8 mouse cellular contexts compared by ENCODE assay signal in the genomic region with DNA sequence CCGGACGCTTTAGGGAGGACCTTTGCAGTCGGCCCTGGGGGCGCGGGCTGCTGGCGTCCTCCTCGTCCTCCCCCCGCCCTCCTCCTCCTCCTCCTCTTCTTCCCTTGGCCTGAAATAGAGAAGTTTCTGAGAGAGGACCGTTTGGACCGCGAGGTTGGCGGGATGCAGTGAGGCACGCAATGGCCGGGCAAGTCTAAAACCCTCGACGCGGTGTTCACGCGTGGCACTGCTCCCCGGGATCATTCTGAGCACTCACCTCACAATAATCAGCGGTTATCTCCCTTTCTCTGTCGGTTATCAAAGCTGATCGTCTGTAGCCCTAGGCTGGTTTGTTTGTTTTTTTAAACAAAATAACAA. TPM values are rescaled to one million over a fixed set of nuclear protein-coding genes. Genes with fewer than 3 reads are reported as not detected.
DNase-seq lines count a peak whose midpoint lies in the region; ATAC-seq and TF ChIP-seq lines count a peak whose summit lies in the region.

No protein-coding gene starts in this region.

- H3K27ac ChIP-seq in heart, embryonic 16.5 days (ENCODE audit: low read length) = peak overlapping the region; percentile 99
- peak overlapping the region; percentile 97 for H3K27ac ChIP-seq in bone marrow, adult 2 months (ENCODE audit: control insufficient read depth, insufficient read depth, low read depth, low read length, poor library complexity)
- peak overlapping the region; percentile 99 for H3K27ac ChIP-seq in hindbrain, embryonic 15.5 days (replicated peaks)
- peak overlapping the region; percentile 99 for H3K27ac ChIP-seq in midbrain, embryonic 14.5 days (replicated peaks; ENCODE audit: low read depth, low read length)

- peak; percentile 34 for ATAC-seq in heart, embryonic 16.5 days (replicated peaks; ENCODE audit: extremely low read depth, insufficient read depth, low FRiP score)
- peak; percentile 73 for ATAC-seq in hindbrain, embryonic 15.5 days (ENCODE audit: low FRiP score, low read depth)
- ATAC-seq in midbrain, embryonic 14.5 days (ENCODE audit: low FRiP score, low TSS enrichment) = no peak; the same call in 1 of the 2 replicates

- no peak for TF ChIP-seq CTCF in bone marrow, adult 2 months (IDR thresholded peaks at IDR 0.05; ENCODE audit: control insufficient read depth, insufficient read depth, low read length)

- H3K4me2 ChIP-seq in heart, embryonic 16.5 days (ENCODE audit: low read depth, low read length) = peak overlapping the region; percentile 82
- H3K4me2 ChIP-seq in hindbrain, embryonic 15.5 days = peak overlapping the region; percentile 60
- peak overlapping the region; percentile 91 for H3K4me2 ChIP-seq in midbrain, embryonic 14.5 days (ENCODE audit: low read length)

- DNase-seq in heart, postnatal 25 days (ENCODE audit: low spot score) = no peak
- DNase-seq in midbrain, embryonic 14.5 days = no peak
- DNase-seq in ovary, postnatal 14 days (ENCODE audit: low spot score) = no peak
- DNase-seq in left cerebral cortex, postnatal 25 days (ENCODE audit: low spot score in 2 of 2) = no peak
- DNase-seq in left cerebral cortex, adult 18-20 months (ENCODE audit: low spot score in 2 of 2) = no peak

- peaks cover 5% of the 10 kb centered on the region; the same call in 1 of the 2 replicates for H3K36me3 ChIP-seq in heart, embryonic 16.5 days (ENCODE audit: control insufficient read depth, insufficient read depth)
- H3K36me3 ChIP-seq in hindbrain, embryonic 15.5 days = no peaks in the 10 kb centered on the region
- no peaks in the 10 kb centered on the region for H3K36me3 ChIP-seq in midbrain, embryonic 14.5 days (ENCODE audit: control insufficient read depth, insufficient read depth, low read length)

- H3K9me3 ChIP-seq in heart, embryonic 16.5 days (replicated peaks; ENCODE audit: control insufficient read depth, low read length) = no peaks in the 10 kb centered on the region
- H3K9me3 ChIP-seq in hindbrain, embryonic 15.5 days = no peaks in the 10 kb centered on the region
- no peaks in the 10 kb centered on the region for H3K9me3 ChIP-seq in midbrain, embryonic 14.5 days (ENCODE audit: control insufficient read depth, low read length)

- intact Hi-C loops in heart, postnatal 25 days (cut with DNase I) = no loop called here
- intact Hi-C loops in left cerebral cortex, postnatal 25 days (cut with DNase I) = no loop called here

- H3K27me3 ChIP-seq in heart, embryonic 16.5 days (ENCODE audit: control insufficient read depth, insufficient read depth, low read length) = no peaks in the 10 kb centered on the region
- H3K27me3 ChIP-seq in hindbrain, embryonic 15.5 days = no peaks in the 10 kb centered on the region
- H3K27me3 ChIP-seq in midbrain, embryonic 14.5 days (ENCODE audit: control insufficient read depth, insufficient read depth, low read length) = no peaks in the 10 kb centered on the region

- under 1% methylated on average over 22 of the region's 23 CpGs for WGBS in heart, embryonic 16.5 days
- 0% methylated on average over 23 of the region's 23 CpGs for WGBS in bone marrow, adult 2 months
- WGBS in hindbrain, embryonic 15.5 days = 0% methylated on average over 19 of the region's 23 CpGs
- under 1% methylated on average over 23 of the region's 23 CpGs for WGBS in midbrain, embryonic 14.5 days

- H3K4me3 ChIP-seq in heart, embryonic 16.5 days (ENCODE audit: low read length) = peak overlapping the region; percentile 100
- H3K4me3 ChIP-seq in bone marrow, adult 2 months (replicated peaks; ENCODE audit: control insufficient read depth, low read depth, low read length) = peak overlapping the region; percentile 97
- H3K4me3 ChIP-seq in hindbrain, embryonic 15.5 days = peak overlapping the region; percentile 83
- peak overlapping the region; percentile 100 for H3K4me3 ChIP-seq in midbrain, embryonic 14.5 days (replicated peaks; ENCODE audit: low read depth, low read length)

- TF ChIP-seq POLR2A in bone marrow, adult 2 months (IDR thresholded peaks at IDR 0.05; ENCODE audit: borderline replicate concordance, control insufficient read depth, low read depth, low read length) = no peak

- peak overlapping the region; percentile 100 for H3K9ac ChIP-seq in heart, embryonic 16.5 days (ENCODE audit: low read length)
- peak overlapping the region; percentile 90 for H3K9ac ChIP-seq in hindbrain, embryonic 15.5 days
- H3K9ac ChIP-seq in midbrain, embryonic 14.5 days (replicated peaks; ENCODE audit: low read length) = peak overlapping the region; percentile 94

- H3K4me1 ChIP-seq in heart, embryonic 16.5 days (ENCODE audit: control insufficient read depth, insufficient read depth, low read length) = peaks cover 31% of the 10 kb centered on the region
- H3K4me1 ChIP-seq in bone marrow, adult 2 months (ENCODE audit: control insufficient read depth, insufficient read depth, low read length) = no peaks in the 10 kb centered on the region; the same call in 1 of the 2 replicates
- peaks cover 38% of the 10 kb centered on the region for H3K4me1 ChIP-seq in hindbrain, embryonic 15.5 days (replicated peaks)
- H3K4me1 ChIP-seq in midbrain, embryonic 14.5 days (ENCODE audit: control insufficient read depth, insufficient read depth, low read length) = peaks cover 21% of the 10 kb centered on the region

RNA-seq across cellular contexts. Expression of a gene that starts 0.3 kb away (rescaled TPM):
- 25.3 and 25.8 TPM in 2 replicates for polyA plus RNA-seq in heart, embryonic 16.5 days (2015; fragmentation: Nextera tagmentation; extraction: Ambion mirVana)
- total RNA-seq in heart, postnatal 25 days (2021) = 10 to 100 TPM; 23.5 to 25.3 TPM
- polyA plus RNA-seq in bone marrow, adult 2 months (2011; ENCODE audit: insufficient read depth, insufficient read length, low replicate concordance, missing spikeins) = 30.2 and 45.0 TPM in 2 replicates
- 27.0 and 28.1 TPM in 2 replicates for polyA plus RNA-seq in hindbrain, embryonic 15.5 days (2015; fragmentation: Nextera tagmentation; extraction: Ambion mirVana)
- polyA plus RNA-seq in midbrain, embryonic 14.5 days (2014; fragmentation: Nextera tagmentation; extraction: Ambion mirVana) = 27.0 and 33.0 TPM in 2 replicates
- total RNA-seq in left cerebral cortex, postnatal 25 days (2021) = 10 to 100 TPM; 39.1 to 43.4 TPM
- 10 to 100 TPM; 44.2 to 44.6 TPM for total RNA-seq in left cerebral cortex, adult 18-20 months (2021)

RNA-seq across cellular contexts. Expression of a gene that starts 55.0 kb away (rescaled TPM):
- polyA plus RNA-seq in heart, embryonic 16.5 days (2015; fragmentation: Nextera tagmentation; extraction: Ambion mirVana) = 4.3 and 5.5 TPM in 2 replicates
- total RNA-seq in heart, postnatal 25 days (2021) = 1 to 10 TPM; 5.9 to 6.7 TPM
- polyA plus RNA-seq in bone marrow, adult 2 months (2011; ENCODE audit: insufficient read depth, insufficient read length, low replicate concordance, missing spikeins) = 68.4 and 138 TPM in 2 replicates
- polyA plus RNA-seq in hindbrain, embryonic 15.5 days (2015; fragmentation: Nextera tagmentation; extraction: Ambion mirVana) = 10.6 and 11.8 TPM in 2 replicates
- polyA plus RNA-seq in midbrain, embryonic 14.5 days (2014; fragmentation: Nextera tagmentation; extraction: Ambion mirVana) = 14.0 and 16.7 TPM in 2 replicates
- 10 to 100 TPM; 21.9 to 25.5 TPM for total RNA-seq in left cerebral cortex, postnatal 25 days (2021)
- total RNA-seq in left cerebral cortex, adult 18-20 months (2021) = 10 to 100 TPM; 19.1 to 24.0 TPM
